Mouse (Mus musculus): ENCODE measurements around the gene Tctex1d4. TPM values are rescaled to one million over a fixed set of nuclear protein-coding genes. Genes with fewer than 3 reads are reported as not detected.

Tctex1d4 gene
- polyA plus RNA-seq, 1 experiment from 2014 or later, result not detected

GRCm38 (mm10) chr4:117098764-117099036, 27.9 kb upstream of the Tctex1d4 start:
- 65% methylated on average over 2 of the region's 2 CpGs for WGBS (ENCODE audit: insufficient replicate concordance)
- Histone ChIP-seq H3K9me3 (replicated peaks; ENCODE audit: control insufficient read depth, low read length) (no peaks in the 10 kb centered on the region), H3K27me3 (ENCODE audit: control insufficient read depth, insufficient read depth, low read length) (no peaks in the 10 kb centered on the region), H3K9ac (ENCODE audit: low read depth, low read length) (no peak overlapping the region), H3K4me3 (ENCODE audit: low read depth, low read length) (no peak overlapping the region), H3K36me3 (ENCODE audit: control insufficient read depth, insufficient read depth, low read length) (no peaks in the 10 kb centered on the region), H3K27ac (ENCODE audit: low read depth, low read length) (no peak overlapping the region), H3K4me2 (no peak overlapping the region), H3K4me1 (ENCODE audit: control insufficient read depth, insufficient read depth, low read length) (peaks cover 6% of the 10 kb centered on the region; the same call in 1 of the 2 replicates)
- no peak for ATAC-seq (replicated peaks; ENCODE audit: insufficient number of reproducible peaks, low FRiP score, low TSS enrichment)

DNA sequence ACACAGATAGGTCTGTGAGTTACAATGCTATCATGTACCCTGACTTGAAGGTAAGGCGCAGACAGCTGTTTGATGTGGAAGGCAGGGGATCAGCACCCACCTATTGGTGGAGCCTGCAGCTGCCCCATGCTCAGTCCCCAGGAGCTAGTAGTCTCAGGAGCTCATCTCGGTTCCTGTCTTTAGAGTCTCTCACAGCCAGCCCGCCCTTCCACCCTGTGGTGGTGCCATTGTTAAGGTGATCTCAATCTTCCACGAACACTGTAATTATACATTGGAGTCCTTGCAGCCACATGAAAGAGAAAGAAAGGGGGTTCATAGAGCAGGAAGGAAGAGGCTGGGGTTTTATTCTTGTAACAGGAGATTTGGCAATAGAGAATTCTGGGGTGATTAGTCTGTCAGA, 26.6 kb upstream of the Tctex1d4 start:
- no peaks in the 10 kb centered on the region for H3K36me3 ChIP-seq (ENCODE audit: control insufficient read depth, insufficient read depth, low read length)
- H3K27ac ChIP-seq (ENCODE audit: low read depth, low read length), result no peak overlapping the region
- no peaks in the 10 kb centered on the region for H3K9me3 ChIP-seq (replicated peaks; ENCODE audit: control insufficient read depth, low read length)
- peaks cover 6% of the 10 kb centered on the region; the same call in 1 of the 2 replicates for H3K4me1 ChIP-seq (ENCODE audit: control insufficient read depth, insufficient read depth, low read length)
- no peak overlapping the region for H3K4me2 ChIP-seq
- H3K27me3 ChIP-seq (ENCODE audit: control insufficient read depth, insufficient read depth, low read length), result no peaks in the 10 kb centered on the region
- no peak overlapping the region for H3K4me3 ChIP-seq (ENCODE audit: low read depth, low read length)
- H3K9ac ChIP-seq (ENCODE audit: low read depth, low read length), result no peak overlapping the region
- ATAC-seq (replicated peaks; ENCODE audit: insufficient number of reproducible peaks, low FRiP score, low TSS enrichment), result no peak
- WGBS (ENCODE audit: insufficient replicate concordance), result 74% methylated on average over 4 of the region's 4 CpGs

DNA sequence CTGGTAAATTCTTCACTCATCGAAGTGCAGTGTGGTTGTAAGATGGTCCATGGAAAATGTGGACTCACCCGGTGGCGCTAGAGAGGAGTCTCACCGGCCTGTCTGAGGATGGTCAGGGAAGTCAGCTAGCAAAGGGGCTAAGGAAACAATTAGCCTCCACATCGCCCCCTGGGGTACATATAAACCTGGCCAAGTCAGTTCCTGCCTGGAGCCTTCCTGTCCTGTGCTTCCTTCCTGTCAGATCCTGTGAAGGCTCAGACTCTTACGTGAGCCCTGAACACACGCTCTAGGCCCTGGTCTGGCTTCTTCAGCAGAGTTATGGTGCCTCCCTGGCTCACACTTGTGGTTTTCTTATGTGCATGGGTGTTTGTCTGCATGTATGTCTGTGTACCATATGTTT, 25.4 kb upstream of the Tctex1d4 start:
- peaks cover 6% of the 10 kb centered on the region; the same call in 1 of the 2 replicates for H3K4me1 ChIP-seq (ENCODE audit: control insufficient read depth, insufficient read depth, low read length)
- no peaks in the 10 kb centered on the region for H3K9me3 ChIP-seq (replicated peaks; ENCODE audit: control insufficient read depth, low read length)
- no peak for ATAC-seq (replicated peaks; ENCODE audit: insufficient number of reproducible peaks, low FRiP score, low TSS enrichment)
- 43% methylated on average over 7 of the region's 7 CpGs for WGBS (ENCODE audit: insufficient replicate concordance)
- H3K4me2 ChIP-seq, result no peak overlapping the region
- H3K36me3 ChIP-seq (ENCODE audit: control insufficient read depth, insufficient read depth, low read length), result no peaks in the 10 kb centered on the region
- no peak overlapping the region for H3K27ac ChIP-seq (ENCODE audit: low read depth, low read length)
- no peak overlapping the region for H3K4me3 ChIP-seq (ENCODE audit: low read depth, low read length)
- no peaks in the 10 kb centered on the region for H3K27me3 ChIP-seq (ENCODE audit: control insufficient read depth, insufficient read depth, low read length)
- no peak overlapping the region for H3K9ac ChIP-seq (ENCODE audit: low read depth, low read length)

- Histone ChIP-seq H3K9me3 (replicated peaks; ENCODE audit: control insufficient read depth, low read length) (no peaks in the 10 kb centered on the region), H3K9ac (ENCODE audit: low read depth, low read length) (no peak overlapping the region), H3K36me3 (ENCODE audit: control insufficient read depth, insufficient read depth, low read length) (no peaks in the 10 kb centered on the region), H3K4me3 (ENCODE audit: low read depth, low read length) (no peak overlapping the region), H3K4me2 (no peak overlapping the region), H3K27me3 (ENCODE audit: control insufficient read depth, insufficient read depth, low read length) (no peaks in the 10 kb centered on the region), H3K27ac (ENCODE audit: low read depth, low read length) (no peak overlapping the region), H3K4me1 (ENCODE audit: control insufficient read depth, insufficient read depth, low read length) (no peaks in the 10 kb centered on the region)
- no peak for ATAC-seq (replicated peaks; ENCODE audit: insufficient number of reproducible peaks, low FRiP score, low TSS enrichment)
- 79% methylated on average over 10 of the region's 10 CpGs for WGBS (ENCODE audit: insufficient replicate concordance)
Observed at GRCm38 (mm10) chr4:117104672-117105071, 21.9 kb upstream of the Tctex1d4 start.

DNA sequence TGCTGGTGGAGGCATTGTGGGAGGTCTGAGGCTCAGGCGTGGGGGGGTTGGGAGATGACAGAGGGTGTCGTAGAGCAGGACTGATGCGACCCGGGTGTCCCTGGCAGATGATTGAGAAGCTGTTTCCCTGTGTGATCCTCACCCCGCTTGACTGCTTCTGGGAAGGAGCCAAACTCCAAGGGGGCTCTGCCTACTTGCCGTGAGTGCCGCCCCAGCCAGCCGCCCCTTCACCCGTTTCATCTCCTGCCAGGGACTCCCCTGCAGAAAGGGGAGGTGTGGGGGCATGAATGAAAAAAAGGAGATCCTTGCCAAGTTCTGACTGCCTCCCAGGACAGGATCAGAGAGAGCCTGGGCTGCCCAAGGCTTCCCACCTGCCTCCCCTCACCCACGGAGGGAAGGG, 21.5 kb upstream of the Tctex1d4 start:
- Histone ChIP-seq H3K9me3 (replicated peaks; ENCODE audit: control insufficient read depth, low read length) (no peaks in the 10 kb centered on the region), H3K27me3 (ENCODE audit: control insufficient read depth, insufficient read depth, low read length) (no peaks in the 10 kb centered on the region), H3K4me1 (ENCODE audit: control insufficient read depth, insufficient read depth, low read length) (no peaks in the 10 kb centered on the region), H3K4me3 (ENCODE audit: low read depth, low read length) (no peak overlapping the region), H3K9ac (ENCODE audit: low read depth, low read length) (no peak overlapping the region), H3K27ac (ENCODE audit: low read depth, low read length) (no peak overlapping the region), H3K4me2 (no peak overlapping the region), H3K36me3 (ENCODE audit: control insufficient read depth, insufficient read depth, low read length) (no peaks in the 10 kb centered on the region)
- 62% methylated on average over 10 of the region's 10 CpGs for WGBS (ENCODE audit: insufficient replicate concordance)
- ATAC-seq (replicated peaks; ENCODE audit: insufficient number of reproducible peaks, low FRiP score, low TSS enrichment), result no peak

DNA sequence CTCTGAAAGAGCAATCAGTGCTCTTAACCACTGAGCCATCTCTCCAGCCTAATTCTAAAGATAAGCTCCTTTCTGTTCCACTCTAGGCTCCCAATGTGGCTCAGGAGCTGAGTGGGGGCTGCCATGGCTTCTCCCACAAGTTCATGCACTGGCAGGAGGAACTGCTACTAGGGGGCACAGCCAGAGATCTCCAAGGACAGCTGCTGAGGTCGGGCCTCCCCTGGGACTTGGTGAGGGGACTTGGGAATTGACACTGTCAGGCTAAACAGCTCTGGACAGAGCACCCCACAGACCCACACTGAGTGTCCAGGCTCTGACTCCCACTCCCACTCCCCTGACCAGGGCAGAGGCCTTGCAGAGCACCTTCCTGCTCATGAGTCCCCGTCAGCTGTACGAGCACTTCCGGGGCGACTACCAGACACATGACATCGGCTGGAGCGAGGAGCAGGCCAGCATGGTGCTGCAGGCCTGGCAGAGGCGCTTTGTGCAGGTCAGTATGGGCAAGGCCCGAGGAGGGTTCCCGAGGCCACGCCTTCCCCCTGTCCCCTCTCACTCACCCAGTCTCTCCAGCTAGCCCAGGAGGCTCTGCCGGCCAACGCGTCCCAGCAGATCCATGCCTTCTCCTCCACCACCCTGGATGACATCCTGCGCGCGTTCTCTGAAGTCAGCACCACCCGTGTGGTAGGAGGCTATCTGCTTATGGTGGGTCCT, 18.6 kb upstream of the Tctex1d4 start:
- Histone ChIP-seq H3K4me2 (no peak overlapping the region), H3K9ac (ENCODE audit: low read depth, low read length) (no peak overlapping the region), H3K4me3 (ENCODE audit: low read depth, low read length) (no peak overlapping the region), H3K36me3 (ENCODE audit: control insufficient read depth, insufficient read depth, low read length) (no peaks in the 10 kb centered on the region), H3K27me3 (ENCODE audit: control insufficient read depth, insufficient read depth, low read length) (no peaks in the 10 kb centered on the region), H3K4me1 (ENCODE audit: control insufficient read depth, insufficient read depth, low read length) (no peaks in the 10 kb centered on the region), H3K9me3 (replicated peaks; ENCODE audit: control insufficient read depth, low read length) (no peaks in the 10 kb centered on the region), H3K27ac (ENCODE audit: low read depth, low read length) (no peak overlapping the region)
- WGBS (ENCODE audit: insufficient replicate concordance), result 87% methylated on average over 18 of the region's 18 CpGs
- ATAC-seq (replicated peaks; ENCODE audit: insufficient number of reproducible peaks, low FRiP score, low TSS enrichment), result no peak

GRCm38 (mm10) chr4:117108524-117108849, 18.1 kb upstream of the Tctex1d4 start:
- Histone ChIP-seq H3K4me1 (ENCODE audit: control insufficient read depth, insufficient read depth, low read length) (no peaks in the 10 kb centered on the region), H3K4me3 (ENCODE audit: low read depth, low read length) (no peak overlapping the region), H3K27me3 (ENCODE audit: control insufficient read depth, insufficient read depth, low read length) (no peaks in the 10 kb centered on the region), H3K4me2 (no peak overlapping the region), H3K9me3 (replicated peaks; ENCODE audit: control insufficient read depth, low read length) (no peaks in the 10 kb centered on the region), H3K36me3 (ENCODE audit: control insufficient read depth, insufficient read depth, low read length) (no peaks in the 10 kb centered on the region), H3K9ac (ENCODE audit: low read depth, low read length) (no peak overlapping the region), H3K27ac (ENCODE audit: low read depth, low read length) (no peak overlapping the region)
- 85% methylated on average over 6 of the region's 6 CpGs for WGBS (ENCODE audit: insufficient replicate concordance)
- ATAC-seq (replicated peaks; ENCODE audit: insufficient number of reproducible peaks, low FRiP score, low TSS enrichment), result no peak

GRCm38 (mm10) chr4:117109330-117109729, 17.3 kb upstream of the Tctex1d4 start:
- no peak for ATAC-seq (replicated peaks; ENCODE audit: insufficient number of reproducible peaks, low FRiP score, low TSS enrichment)
- 84% methylated on average over 25 of the region's 25 CpGs for WGBS (ENCODE audit: insufficient replicate concordance)
- no peaks in the 10 kb centered on the region for H3K4me1 ChIP-seq (ENCODE audit: control insufficient read depth, insufficient read depth, low read length)
- H3K27me3 ChIP-seq (ENCODE audit: control insufficient read depth, insufficient read depth, low read length), result no peaks in the 10 kb centered on the region
- H3K27ac ChIP-seq (ENCODE audit: low read depth, low read length), result no peak overlapping the region
- H3K4me3 ChIP-seq (ENCODE audit: low read depth, low read length), result no peak overlapping the region
- no peak overlapping the region for H3K4me2 ChIP-seq
- no peaks in the 10 kb centered on the region for H3K36me3 ChIP-seq (ENCODE audit: control insufficient read depth, insufficient read depth, low read length)
- no peak overlapping the region for H3K9ac ChIP-seq (ENCODE audit: low read depth, low read length)
- H3K9me3 ChIP-seq (replicated peaks; ENCODE audit: control insufficient read depth, low read length), result no peaks in the 10 kb centered on the region

DNA sequence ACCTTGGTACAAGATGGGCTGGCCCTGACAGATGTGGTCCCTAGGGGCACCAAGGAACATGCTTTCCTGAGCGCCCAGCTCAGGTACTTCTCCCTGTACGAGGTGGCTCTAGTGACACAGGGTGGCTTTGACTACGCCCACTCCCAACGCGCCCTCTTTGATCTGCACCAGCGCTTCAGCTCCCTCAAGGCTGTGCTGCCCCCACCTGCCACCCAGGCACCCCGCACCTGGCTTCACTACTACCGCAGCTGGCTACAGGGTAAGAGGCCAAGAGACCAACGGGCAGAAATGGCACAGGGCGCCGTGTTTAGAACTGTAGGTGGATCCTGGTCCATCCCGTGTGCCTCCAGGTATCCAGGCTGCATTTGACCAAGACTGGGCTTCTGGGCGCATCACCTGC, 16.3 kb upstream of the Tctex1d4 start:
- Histone ChIP-seq H3K4me2 (no peak overlapping the region), H3K27me3 (ENCODE audit: control insufficient read depth, insufficient read depth, low read length) (no peaks in the 10 kb centered on the region), H3K4me3 (ENCODE audit: low read depth, low read length) (no peak overlapping the region), H3K9me3 (replicated peaks; ENCODE audit: control insufficient read depth, low read length) (no peaks in the 10 kb centered on the region), H3K9ac (ENCODE audit: low read depth, low read length) (no peak overlapping the region), H3K36me3 (ENCODE audit: control insufficient read depth, insufficient read depth, low read length) (no peaks in the 10 kb centered on the region), H3K27ac (ENCODE audit: low read depth, low read length) (no peak overlapping the region), H3K4me1 (ENCODE audit: control insufficient read depth, insufficient read depth, low read length) (no peaks in the 10 kb centered on the region)
- ATAC-seq (replicated peaks; ENCODE audit: insufficient number of reproducible peaks, low FRiP score, low TSS enrichment), result no peak
- WGBS (ENCODE audit: insufficient replicate concordance), result 87% methylated on average over 13 of the region's 13 CpGs

All from heart, embryonic 11.5 days (tissue).